Mouse (Mus musculus) cerebellum, postnatal 10 days (tissue): Measurements from ENCODE around the gene Cd244a.

ENCODE experiments used
- DNase-seq, 2 experiments: peaks; one replicate each; pipeline ENCODE4 v3.0.0; 2021; ENCODE audit warnings: mixed read lengths in 2 of 2

Cd244a gene

DNA sequence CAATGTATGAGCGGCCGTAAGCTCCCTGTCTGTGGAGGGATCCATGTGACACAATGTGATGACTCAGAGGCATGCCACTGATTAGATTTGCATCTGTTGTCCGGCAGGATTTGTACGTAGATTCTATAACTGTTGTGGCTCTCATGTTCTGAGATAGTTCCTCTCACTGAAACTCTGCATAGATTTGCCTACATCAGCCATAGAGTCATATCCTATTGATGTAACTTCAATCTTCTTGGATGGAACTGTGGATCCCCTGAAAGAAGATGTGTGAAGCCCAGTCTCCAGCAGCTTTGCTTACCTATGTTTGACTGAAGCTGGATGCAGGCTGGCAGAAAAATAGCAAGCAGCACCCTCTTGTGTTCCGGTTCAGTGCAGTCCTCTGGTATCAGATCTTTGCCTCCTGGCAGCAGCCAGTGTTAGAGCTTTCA is 99.6 kb downstream of the Cd244a start:
- peak in 1 of 2 experiments; percentile 8 for DNase-seq
